Mouse (Mus musculus): ENCODE measurements around the gene Borcs7. TPM values are rescaled to one million over a fixed set of nuclear protein-coding genes. Genes with fewer than 3 reads are reported as not detected.

The Borcs7 gene
- total and polyA plus RNA-seq, 2 experiments from 2014 or later: 13.2 to 43.0 TPM

DNA sequence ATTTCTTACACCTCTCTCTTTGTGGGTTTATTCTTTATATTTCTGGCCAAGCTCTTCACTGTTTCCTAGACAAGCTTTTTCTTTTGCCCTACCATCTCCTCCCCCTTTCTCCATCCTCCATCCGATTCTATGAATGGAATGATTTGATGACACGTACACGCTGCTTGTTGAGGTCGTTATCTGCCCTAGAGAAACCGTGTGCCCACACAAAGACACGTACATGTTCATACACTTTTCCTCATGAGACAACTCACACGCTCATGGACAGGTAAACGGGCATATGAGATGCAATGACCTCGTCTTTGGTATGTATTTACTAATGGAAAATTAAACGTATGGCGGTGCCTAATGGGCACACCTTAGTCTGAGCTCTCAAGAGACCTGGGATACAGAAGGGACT is 681 bp downstream of the Borcs7 start:
- H3K4me1 ChIP-seq (ENCODE audit: insufficient read depth, low read length): no peaks in the 10 kb centered on the region
- no peaks in the 10 kb centered on the region for H3K27me3 ChIP-seq (ENCODE audit: insufficient read depth, low read length)
- peak overlapping the region; percentile 89 for H3K27ac ChIP-seq (ENCODE audit: low read depth, low read length)
- H3K36me3 ChIP-seq (ENCODE audit: insufficient read depth, low read length): 0 out of 2 replicates have a peak, but pooled peaks cover 9% of the 10 kb centered on the region
- H3K9ac ChIP-seq (replicated peaks; ENCODE audit: low read length, poor library complexity, severe bottlenecking): peak overlapping the region; percentile 88
- H3K4me3 ChIP-seq (ENCODE audit: low read depth, low read length): peak overlapping the region; percentile 65
- no peak for DNase-seq (ENCODE audit: low spot score)
- H3K4me2 ChIP-seq (ENCODE audit: low read depth, low read length, poor library complexity, severe bottlenecking): peak overlapping the region; percentile 59
- 60% methylated on average over 11 of the region's 11 CpGs for WGBS
- H3K9me3 ChIP-seq (ENCODE audit: low read length): no peaks in the 10 kb centered on the region
- peak; percentile 42; the same call in 1 of the 2 replicates for ATAC-seq (ENCODE audit: low FRiP score)
- no peak for TF ChIP-seq CTCF (IDR thresholded peaks at IDR 0.05)

DNA sequence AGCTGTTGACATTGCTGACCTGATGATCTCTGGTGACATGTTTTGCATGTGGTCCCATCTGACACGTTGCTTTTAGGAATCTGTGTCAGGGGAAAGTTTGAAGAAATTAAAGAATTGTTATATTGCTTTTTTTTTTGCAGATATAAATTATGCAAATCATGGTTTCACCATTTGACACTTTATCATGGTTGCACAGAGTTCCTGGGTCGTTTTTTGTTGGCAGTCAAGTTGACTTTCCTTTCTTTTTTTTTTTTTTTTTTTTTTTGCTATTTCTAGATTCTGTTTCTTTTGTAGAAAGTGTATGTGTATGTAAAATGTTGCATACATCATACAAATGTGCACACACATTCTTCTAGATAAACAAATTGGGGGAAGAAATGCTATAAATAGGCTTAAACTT is 1.4 kb downstream of the Borcs7 start:
- no peaks in the 10 kb centered on the region for H3K27me3 ChIP-seq (ENCODE audit: insufficient read depth, low read length)
- H3K4me3 ChIP-seq (ENCODE audit: low read depth, low read length): no peak overlapping the region
- DNase-seq (ENCODE audit: low spot score) (no peak), ATAC-seq (ENCODE audit: low FRiP score) (no peak)
- no peaks in the 10 kb centered on the region for H3K4me1 ChIP-seq (ENCODE audit: insufficient read depth, low read length)
- H3K4me2 ChIP-seq (ENCODE audit: low read depth, low read length, poor library complexity, severe bottlenecking): no peak overlapping the region
- no peak for TF ChIP-seq CTCF (IDR thresholded peaks at IDR 0.05)
- no peak overlapping the region for H3K9ac ChIP-seq (replicated peaks; ENCODE audit: low read length, poor library complexity, severe bottlenecking)
- 76% methylated on average over 2 of the region's 2 CpGs for WGBS
- no peaks in the 10 kb centered on the region for H3K9me3 ChIP-seq (ENCODE audit: low read length)
- H3K27ac ChIP-seq (ENCODE audit: low read depth, low read length): 0 out of 2 replicates have a peak overlapping the region, but pooled peaks have one; percentile 89
- 0 out of 2 replicates have a peak, but pooled peaks cover 9% of the 10 kb centered on the region for H3K36me3 ChIP-seq (ENCODE audit: insufficient read depth, low read length)

DNA sequence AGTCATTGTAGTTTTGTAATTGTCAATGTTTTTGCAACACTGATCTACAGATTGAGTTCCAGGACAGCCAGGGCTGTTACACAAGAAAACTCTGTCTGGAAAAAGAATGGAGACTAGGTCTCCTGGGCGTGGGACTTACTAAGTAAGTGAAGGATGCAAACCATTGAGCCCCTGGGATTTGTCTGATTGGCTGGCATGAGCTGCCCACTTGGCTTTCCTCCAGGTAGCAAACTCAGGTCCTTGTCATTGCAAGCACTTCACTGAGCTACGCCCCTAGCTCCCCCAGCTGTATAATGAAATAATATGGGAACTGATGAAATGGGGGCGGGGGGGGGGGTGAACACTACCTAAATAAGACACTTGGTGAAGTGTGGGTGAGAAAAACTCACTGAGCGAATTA is 3.4 kb downstream of the Borcs7 start:
- DNase-seq (ENCODE audit: low spot score) (peak; percentile 22), ATAC-seq (ENCODE audit: low FRiP score) (no peak)
- TF ChIP-seq CTCF (IDR thresholded peaks at IDR 0.05): no peak
- H3K9me3 ChIP-seq (ENCODE audit: low read length): no peaks in the 10 kb centered on the region
- no peaks in the 10 kb centered on the region for H3K4me1 ChIP-seq (ENCODE audit: insufficient read depth, low read length)
- H3K27ac ChIP-seq (ENCODE audit: low read depth, low read length): no peak overlapping the region
- no peaks in the 10 kb centered on the region for H3K27me3 ChIP-seq (ENCODE audit: insufficient read depth, low read length)
- 0 out of 2 replicates have a peak, but pooled peaks cover 9% of the 10 kb centered on the region for H3K36me3 ChIP-seq (ENCODE audit: insufficient read depth, low read length)
- H3K9ac ChIP-seq (replicated peaks; ENCODE audit: low read length, poor library complexity, severe bottlenecking): no peak overlapping the region
- no peak overlapping the region for H3K4me2 ChIP-seq (ENCODE audit: low read depth, low read length, poor library complexity, severe bottlenecking)
- WGBS: 80% methylated on average over 4 of the region's 4 CpGs
- no peak overlapping the region for H3K4me3 ChIP-seq (ENCODE audit: low read depth, low read length)

DNA sequence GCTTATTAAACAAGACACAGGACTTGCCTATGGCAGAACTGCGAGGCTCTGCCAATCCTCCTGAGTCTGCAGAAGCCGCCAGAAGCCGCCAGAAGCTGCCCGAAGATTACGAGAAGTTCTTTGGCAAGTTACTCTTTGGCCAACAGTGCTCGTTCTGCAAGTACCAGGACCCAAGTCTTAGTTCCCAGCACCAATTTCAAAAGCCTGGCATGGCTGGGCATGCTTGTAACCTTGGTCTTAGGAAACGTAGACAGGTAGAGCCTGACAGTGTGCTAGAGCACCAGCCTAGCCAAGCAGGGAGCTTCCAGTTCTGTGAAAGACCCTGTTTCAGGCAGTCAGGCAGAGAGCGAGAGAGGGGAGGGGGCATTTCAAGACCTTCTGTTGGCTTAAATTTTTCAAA is 6.8 kb downstream of the Borcs7 start:
- 93% methylated on average over 8 of the region's 8 CpGs for WGBS
- DNase-seq (ENCODE audit: low spot score): no peak
- H3K9me3 ChIP-seq (ENCODE audit: low read length): no peaks in the 10 kb centered on the region
- H3K27ac ChIP-seq (ENCODE audit: low read depth, low read length): no peak overlapping the region
- no peak for TF ChIP-seq CTCF (IDR thresholded peaks at IDR 0.05)
- no peak overlapping the region for H3K4me3 ChIP-seq (ENCODE audit: low read depth, low read length)
- H3K4me1 ChIP-seq (ENCODE audit: insufficient read depth, low read length): no peaks in the 10 kb centered on the region
- no peak overlapping the region for H3K4me2 ChIP-seq (ENCODE audit: low read depth, low read length, poor library complexity, severe bottlenecking)
- H3K27me3 ChIP-seq (ENCODE audit: insufficient read depth, low read length): no peaks in the 10 kb centered on the region
- no peak for ATAC-seq (ENCODE audit: low FRiP score)
- H3K9ac ChIP-seq (replicated peaks; ENCODE audit: low read length, poor library complexity, severe bottlenecking): no peak overlapping the region
- peaks cover 13% of the 10 kb centered on the region; the same call in 1 of the 2 replicates for H3K36me3 ChIP-seq (ENCODE audit: insufficient read depth, low read length)

DNA sequence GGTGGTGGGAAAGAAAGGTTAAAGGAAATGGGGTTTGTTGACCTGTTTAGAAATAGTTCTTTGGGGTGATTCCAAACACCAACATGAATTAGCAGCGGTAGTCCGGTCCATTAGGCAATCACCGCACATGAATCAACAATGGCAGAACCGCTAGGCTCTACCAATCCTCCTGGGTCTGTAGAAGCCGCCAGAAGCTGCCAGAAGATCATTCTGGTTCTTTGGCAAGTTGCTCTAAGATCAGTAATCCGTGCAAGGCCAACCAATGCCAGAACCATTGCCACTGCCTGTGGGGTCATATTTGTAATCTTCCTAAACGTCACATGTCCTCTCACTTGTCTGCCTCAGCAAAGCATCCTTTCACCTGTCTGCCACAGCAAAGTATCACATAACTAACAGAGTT is 7.2 kb downstream of the Borcs7 start:
- DNase-seq (ENCODE audit: low spot score): peak; percentile 40
- no peaks in the 10 kb centered on the region for H3K27me3 ChIP-seq (ENCODE audit: insufficient read depth, low read length)

DNA sequence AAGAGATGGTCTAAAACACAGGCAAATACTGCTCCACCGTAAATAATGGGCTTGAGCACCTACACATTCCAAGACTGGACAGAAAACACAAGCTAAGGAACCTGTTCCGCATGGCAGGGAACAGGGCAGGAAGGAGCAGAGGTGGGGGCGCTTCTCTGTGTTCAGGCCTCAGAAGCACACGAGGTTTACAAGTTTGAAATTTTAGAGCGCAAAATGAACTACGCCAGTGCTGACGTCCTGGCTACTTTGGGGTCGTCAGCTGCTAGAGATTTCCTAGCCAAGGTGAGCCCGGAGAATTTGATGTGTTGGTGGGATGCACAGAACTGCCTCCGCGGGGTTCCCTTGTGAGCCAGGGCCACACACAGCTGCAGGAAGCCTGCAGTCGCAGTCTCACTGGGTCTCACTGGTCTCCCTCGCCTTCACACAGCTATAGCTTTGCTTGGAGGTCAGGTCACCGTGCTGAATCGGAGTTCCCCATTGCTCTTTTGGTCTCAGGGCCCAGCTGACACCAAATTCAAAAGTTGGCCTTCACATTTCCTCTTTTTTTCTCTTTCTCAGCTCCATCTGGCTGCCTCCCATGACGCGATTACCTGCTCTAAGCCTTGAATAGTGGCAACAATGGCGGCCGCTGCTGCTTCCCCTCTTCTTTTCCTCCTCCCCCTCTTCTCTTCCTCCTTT is 8.3 kb downstream of the Borcs7 start:
- no peak for DNase-seq (ENCODE audit: low spot score)
- Histone ChIP-seq H3K9ac (replicated peaks; ENCODE audit: low read length, poor library complexity, severe bottlenecking) (no peak overlapping the region), H3K4me3 (ENCODE audit: low read depth, low read length) (no peak overlapping the region), H3K27ac (ENCODE audit: low read depth, low read length) (no peak overlapping the region), H3K4me1 (ENCODE audit: insufficient read depth, low read length) (no peaks in the 10 kb centered on the region), H3K27me3 (ENCODE audit: insufficient read depth, low read length) (no peaks in the 10 kb centered on the region), H3K4me2 (ENCODE audit: low read depth, low read length, poor library complexity, severe bottlenecking) (no peak overlapping the region), H3K36me3 (ENCODE audit: insufficient read depth, low read length) (peaks cover 13% of the 10 kb centered on the region; the same call in 1 of the 2 replicates), H3K9me3 (ENCODE audit: low read length) (no peaks in the 10 kb centered on the region)
- ATAC-seq (ENCODE audit: low FRiP score): no peak
- 47% methylated on average over 19 of the region's 19 CpGs for WGBS
- TF ChIP-seq CTCF (IDR thresholded peaks at IDR 0.05): no peak

More for the DNA sequence above, 7.2 kb downstream of the Borcs7 start:
- Histone ChIP-seq H3K4me2 (ENCODE audit: low read depth, low read length, poor library complexity, severe bottlenecking) (no peak overlapping the region), H3K36me3 (ENCODE audit: insufficient read depth, low read length) (peaks cover 13% of the 10 kb centered on the region; the same call in 1 of the 2 replicates), H3K27ac (ENCODE audit: low read depth, low read length) (no peak overlapping the region), H3K9ac (replicated peaks; ENCODE audit: low read length, poor library complexity, severe bottlenecking) (no peak overlapping the region), H3K4me3 (ENCODE audit: low read depth, low read length) (no peak overlapping the region), H3K9me3 (ENCODE audit: low read length) (no peaks in the 10 kb centered on the region), H3K4me1 (ENCODE audit: insufficient read depth, low read length) (no peaks in the 10 kb centered on the region)
- WGBS: 92% methylated on average over 7 of the region's 7 CpGs
- ATAC-seq (ENCODE audit: low FRiP score): no peak
- no peak for TF ChIP-seq CTCF (IDR thresholded peaks at IDR 0.05)

Measured in midbrain, postnatal 0 days (tissue).